Mouse (Mus musculus): ENCODE results near the gene Snrnp25. TPM values are rescaled to one million over a fixed set of nuclear protein-coding genes. Genes with fewer than 3 reads are reported as not detected.

The Snrnp25 gene
- polyA plus RNA-seq, 1 experiment from 2014 or later: 11.3 TPM

Other genes starting within 250 kb of the Snrnp25 start
- gene 4930524B15Rik, start 239.8 kb upstream of the Snrnp25 start, polyA plus RNA-seq (2018): not detected in 3 replicates
- not detected in 3 replicates for gene Nsg2, start 205.0 kb upstream of the Snrnp25 start, polyA plus RNA-seq (2018)
- not detected in 3 replicates for gene Il9r, start 5.1 kb upstream of the Snrnp25 start, polyA plus RNA-seq (2018)
- gene Rhbdf1, start 16.9 kb downstream of the Snrnp25 start, polyA plus RNA-seq (2018): 1.8 to 2.5 TPM (median 2.3 TPM) in 3 replicates
- 4.6 to 9.9 TPM (median 8.8 TPM) in 3 replicates for gene Mpg, start 21.1 kb downstream of the Snrnp25 start, polyA plus RNA-seq (2018)
- 7.4 to 12.0 TPM (median 10.5 TPM) in 3 replicates for gene Nprl3, start 62.3 kb downstream of the Snrnp25 start, polyA plus RNA-seq (2018)
- gene Hba-x, start 71.0 kb downstream of the Snrnp25 start, polyA plus RNA-seq (2018): not detected in 3 replicates
- gene Hba-a1, start 78.1 kb downstream of the Snrnp25 start, polyA plus RNA-seq (2018): not detected in 3 replicates
- not detected in 3 replicates for gene Hbq1b, start 81.5 kb downstream of the Snrnp25 start, polyA plus RNA-seq (2018)
- not detected in 3 replicates for gene Hba-a2, start 91.1 kb downstream of the Snrnp25 start, polyA plus RNA-seq (2018)
- not detected in 3 replicates for gene Hbq1a, start 94.7 kb downstream of the Snrnp25 start, polyA plus RNA-seq (2018)
- 55.4 to 66.8 TPM (median 59.7 TPM) in 3 replicates for gene Sh3pxd2b, start 142.4 kb downstream of the Snrnp25 start, polyA plus RNA-seq (2018)
- gene Ubtd2, start 250.0 kb downstream of the Snrnp25 start, polyA plus RNA-seq (2018): 2.8 to 5.0 TPM (median 3.9 TPM) in 3 replicates